Mouse (Mus musculus) adrenal gland, postnatal 4 days (tissue): ENCODE data around the gene Nol4l. TPM values are rescaled to one million over a fixed set of nuclear protein-coding genes. Genes with fewer than 3 reads are reported as not detected.
"Not testable (repeated sequence)": the region's sequence is repeated elsewhere in the genome, so short reads cannot be mapped to it uniquely, and the experiment has no call there.

ENCODE experiments used
- DNase-seq, 2 experiments: peaks; one replicate each; pipeline ENCODE4 v3.0.0; 2021 to 2022; ENCODE audit warnings: low spot score in 2 of 2, mixed read lengths in 2 of 2
- total RNA-seq, 2 experiments: library from RNA; stranded (reverse); gene quantifications; 2 replicates each; pipeline ENCODE4 v1.2.3; 2021

The Nol4l gene
- total RNA-seq, 2 experiments from 2014 or later, result 26.7 to 26.9 TPM

- no peak for DNase-seq
These were observed 107.7 kb downstream of the Nol4l start for GRCm38 (mm10) chr2:153422051-153422450.

- DNase-seq, result no peak
These were observed 108.5 kb downstream of the Nol4l start for GRCm38 (mm10) chr2:153421233-153421632.

- no peak for DNase-seq
These were observed 111.4 kb downstream of the Nol4l start for GRCm38 (mm10) chr2:153418381-153418780.

- DNase-seq, result no peak
These were observed 111.9 kb downstream of the Nol4l start for GRCm38 (mm10) chr2:153417841-153418240.

- no peak for DNase-seq
These were observed 115.2 kb downstream of the Nol4l start for GRCm38 (mm10) chr2:153414607-153415006.

- DNase-seq, result no peak
These were observed 117.2 kb downstream of the Nol4l start for GRCm38 (mm10) chr2:153412563-153412962.

GRCm38 (mm10) chr2:153411557-153411956 lies 118.2 kb downstream of the Nol4l start:
- DNase-seq, result no peak

- DNase-seq, result no peak
These were observed 120.8 kb downstream of the Nol4l start for GRCm38 (mm10) chr2:153408971-153409370.

- no peak for DNase-seq
These were observed 122.9 kb downstream of the Nol4l start for GRCm38 (mm10) chr2:153406882-153407281.

- DNase-seq, result no peak
These were observed 124.9 kb downstream of the Nol4l start for GRCm38 (mm10) chr2:153404882-153405281.

- DNase-seq, result no peak
These were observed 125.7 kb downstream of the Nol4l start for GRCm38 (mm10) chr2:153404062-153404461.

GRCm38 (mm10) chr2:153399166-153399565 lies 130.6 kb downstream of the Nol4l start:
- no peak for DNase-seq

- DNase-seq, result no peak
These were observed 131.8 kb downstream of the Nol4l start for GRCm38 (mm10) chr2:153397790-153398515.

- no peak for DNase-seq
These were observed 136.7 kb downstream of the Nol4l start for GRCm38 (mm10) chr2:153393045-153393444.

- DNase-seq, result no peak
These were observed 139.9 kb downstream of the Nol4l start for GRCm38 (mm10) chr2:153389831-153390230.

GRCm38 (mm10) chr2:153380479-153380878 lies 149.3 kb downstream of the Nol4l start:
- no peak for DNase-seq

- DNase-seq, result no peak
These were observed 154.4 kb downstream of the Nol4l start for GRCm38 (mm10) chr2:153375380-153375779.

- DNase-seq, result no peak
These were observed 158.9 kb downstream of the Nol4l start for GRCm38 (mm10) chr2:153370871-153371270.

GRCm38 (mm10) chr2:153364531-153364930 lies 165.2 kb downstream of the Nol4l start:
- DNase-seq, result not testable (repeated sequence)

GRCm38 (mm10) chr2:153361101-153361710 lies 168.6 kb downstream of the Nol4l start:
- DNase-seq, result no peak
